Mouse (Mus musculus) stomach, embryonic 14.5 days (tissue): ENCODE measurements around the gene Zfp574. TPM values are rescaled to one million over a fixed set of nuclear protein-coding genes. Genes with fewer than 3 reads are reported as not detected.
A peak's percentile ranks its signal among the peaks of the same experiment; 100 is the strongest.

Experiments
- ATAC-seq: fragments of 200-750 bp; cut with Nextera tagmentation; 2 replicates; pipeline ENCODE4 v1.8.0; 2017; ENCODE audit warnings: low read depth, moderate TSS enrichment; ENCODE audit not compliant: insufficient number of reproducible peaks, insufficient read depth, low FRiP score
- H3K27ac ChIP-seq: fragments of 300-500 bp; sonication (generic); 2 replicates; pipeline ENCODE4 v1.5.1; 2014; ENCODE audit warnings: mild to moderate bottlenecking, low read length, moderate library complexity, mixed read lengths
- H3K27me3 ChIP-seq: fragments of 300-500 bp; sonication (generic); 2 replicates; pipeline ENCODE4 v1.6.1; 2014; ENCODE audit warnings: low read length, control low read depth, mixed read lengths; ENCODE audit not compliant: control insufficient read depth, insufficient read depth
- H3K36me3 ChIP-seq: fragments of 300-500 bp; sonication (generic); 2 replicates; pipeline ENCODE4 v1.6.1; 2014; ENCODE audit warnings: mild to moderate bottlenecking, control low read depth, low read length, moderate library complexity, mixed read lengths; ENCODE audit not compliant: control insufficient read depth, insufficient read depth
- H3K4me1 ChIP-seq: fragments of 300-500 bp; sonication (generic); 2 replicates; pipeline ENCODE4 v1.6.1; 2014; ENCODE audit warnings: low read length, control low read depth, mixed read lengths; ENCODE audit not compliant: control insufficient read depth, insufficient read depth
- H3K4me2 ChIP-seq: fragments of 300-500 bp; sonication (generic); replicated peaks from 2 replicates; pipeline ENCODE4 v1.6.1; 2014; ENCODE audit warnings: low read depth, low read length, control low read depth
- H3K4me3 ChIP-seq: fragments of 300-500 bp; sonication (generic); 2 replicates; pipeline ENCODE4 v1.5.1; 2014; ENCODE audit warnings: low read depth, low read length, control low read depth
- H3K9ac ChIP-seq: fragments of 300-500 bp; sonication (generic); replicated peaks from 2 replicates; pipeline ENCODE4 v1.6.1; 2014; ENCODE audit warnings: low read depth, mild to moderate bottlenecking, control low read depth, low read length, moderate library complexity, mixed read lengths
- H3K9me3 ChIP-seq: fragments of 300-500 bp; sonication (generic); 2 replicates; pipeline ENCODE4 v1.6.1; 2016; ENCODE audit warnings: low read depth, low read length, control low read depth; ENCODE audit not compliant: control insufficient read depth
- WGBS: fragments of 180-500 bp; shearing (Covaris S2); extraction: QIAGEN DNeasy Blood & Tissue Kit; methylation state at CpG from one replicate; pipeline ENCODE4 v1.1.7; 2014; 5-methylcytosine and 5-hydroxymethylcytosine counted together
- polyA plus RNA-seq: library from polyadenylated mRNA; unstranded; fragments of >200 nt; fragmentation: Nextera tagmentation; extraction: Ambion mirVana; gene quantifications from 2 replicates; pipeline ENCODE4 v1.2.1, GENCODE M21; 2014

Zfp574 gene
- polyA plus RNA-seq, 1 experiment from 2014 or later, result 27.9 TPM

DNA sequence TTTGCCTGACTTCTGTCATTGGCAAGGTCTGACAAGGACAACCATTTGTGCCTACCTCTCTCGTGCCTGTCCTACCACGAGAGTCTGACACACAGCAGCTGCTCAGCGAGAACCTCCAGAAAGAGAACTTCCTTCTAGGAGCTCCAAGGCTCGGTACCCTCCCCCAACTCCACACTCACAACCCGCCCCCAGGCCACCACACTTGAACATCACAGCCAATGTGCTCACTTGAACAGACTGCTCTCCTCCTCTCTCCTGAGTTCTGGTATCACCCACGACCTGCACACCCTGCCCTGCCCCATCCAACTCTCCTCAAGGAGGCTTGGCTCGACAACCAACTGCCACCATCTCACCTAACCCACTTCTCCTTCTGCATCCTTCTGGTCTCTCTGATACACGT is 8.5 kb upstream of the Zfp574 start:
- peaks cover 54% of the 10 kb centered on the region for H3K36me3 ChIP-seq
- H3K9me3 ChIP-seq, result no peaks in the 10 kb centered on the region
- H3K27ac ChIP-seq, result no peak overlapping the region
- H3K9ac ChIP-seq, result no peak overlapping the region
- WGBS, result 80% methylated on average over 8 of the region's 8 CpGs
- H3K27me3 ChIP-seq, result no peaks in the 10 kb centered on the region
- no peak for ATAC-seq
- no peak overlapping the region for H3K4me2 ChIP-seq
- H3K4me1 ChIP-seq, result no peaks in the 10 kb centered on the region
- no peak overlapping the region for H3K4me3 ChIP-seq

DNA sequence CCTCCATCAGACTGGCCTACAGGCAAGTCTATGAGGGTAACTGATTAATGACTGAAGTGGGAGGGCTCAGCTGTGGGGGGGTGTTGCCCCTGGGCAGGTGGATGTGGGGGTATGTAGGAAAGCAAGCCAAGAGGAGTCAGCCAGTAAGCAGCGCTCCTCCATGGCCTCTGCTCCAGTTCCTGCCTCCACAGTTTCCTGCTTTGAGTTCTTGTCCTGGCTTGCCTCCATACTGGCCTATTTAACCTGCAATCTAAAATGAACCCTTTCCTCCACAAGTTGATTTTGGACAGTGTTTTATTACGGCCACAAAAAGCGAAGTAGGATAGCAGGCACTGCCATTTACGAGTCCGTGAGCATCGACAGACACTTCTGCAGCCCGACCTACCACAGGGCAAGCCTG is 5.0 kb upstream of the Zfp574 start:
- peaks cover 43% of the 10 kb centered on the region for H3K36me3 ChIP-seq
- WGBS, result 93% methylated on average over 7 of the region's 7 CpGs

DNA sequence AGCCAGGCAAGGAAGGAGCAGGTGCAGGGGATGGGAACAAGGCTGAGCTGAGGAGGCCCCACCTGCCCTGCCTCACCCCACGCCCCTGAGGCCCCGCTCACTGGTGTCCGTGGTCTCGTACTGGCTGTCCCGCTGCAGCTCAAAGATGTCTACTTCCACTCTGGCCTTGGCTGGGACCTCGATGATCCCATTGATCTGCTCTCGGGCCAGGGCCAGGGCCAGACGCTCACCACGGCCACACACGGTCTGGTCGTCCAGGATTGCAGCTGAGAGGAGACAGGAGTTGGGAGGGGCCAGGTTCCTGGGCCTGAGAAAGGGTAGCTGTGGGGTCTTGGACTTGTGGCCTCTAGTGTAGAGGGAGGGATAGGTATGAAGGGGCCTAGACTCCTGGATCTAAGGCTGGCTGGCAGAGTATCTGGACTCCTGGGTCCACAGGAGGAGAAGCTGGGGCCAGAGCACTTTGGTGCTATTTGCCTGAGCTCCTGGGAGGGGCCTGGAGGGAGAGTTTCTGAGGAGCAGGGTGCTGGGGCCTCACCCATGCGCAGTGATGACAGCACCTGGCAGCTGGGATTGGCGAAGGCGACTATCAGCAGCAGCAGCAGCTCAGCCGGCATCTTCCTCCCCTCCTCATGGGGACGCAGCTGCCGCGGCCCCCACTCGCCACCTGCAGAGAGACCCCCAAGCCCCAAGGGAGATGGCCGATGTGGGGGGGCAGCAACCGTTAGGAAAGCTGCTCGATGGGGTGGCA is 4.3 kb upstream of the Zfp574 start:
- H3K27me3 ChIP-seq, result no peaks in the 10 kb centered on the region
- no peak overlapping the region for H3K4me3 ChIP-seq
- WGBS, result 91% methylated on average over 22 of the region's 22 CpGs
- no peaks in the 10 kb centered on the region for H3K9me3 ChIP-seq
- H3K36me3 ChIP-seq, result peaks cover 36% of the 10 kb centered on the region
- H3K9ac ChIP-seq, result no peak overlapping the region
- H3K4me2 ChIP-seq, result no peak overlapping the region
- peaks cover 15% of the 10 kb centered on the region for H3K4me1 ChIP-seq
- ATAC-seq, result no peak
- H3K27ac ChIP-seq, result no peak overlapping the region

More for the DNA sequence above, 5.0 kb upstream of the Zfp574 start:
- no peak for ATAC-seq
- no peak overlapping the region for H3K4me3 ChIP-seq
- H3K4me1 ChIP-seq, result peaks cover 14% of the 10 kb centered on the region
- H3K9ac ChIP-seq, result no peak overlapping the region
- H3K27ac ChIP-seq, result no peak overlapping the region
- no peaks in the 10 kb centered on the region for H3K9me3 ChIP-seq
- no peak overlapping the region for H3K4me2 ChIP-seq
- no peaks in the 10 kb centered on the region for H3K27me3 ChIP-seq

DNA sequence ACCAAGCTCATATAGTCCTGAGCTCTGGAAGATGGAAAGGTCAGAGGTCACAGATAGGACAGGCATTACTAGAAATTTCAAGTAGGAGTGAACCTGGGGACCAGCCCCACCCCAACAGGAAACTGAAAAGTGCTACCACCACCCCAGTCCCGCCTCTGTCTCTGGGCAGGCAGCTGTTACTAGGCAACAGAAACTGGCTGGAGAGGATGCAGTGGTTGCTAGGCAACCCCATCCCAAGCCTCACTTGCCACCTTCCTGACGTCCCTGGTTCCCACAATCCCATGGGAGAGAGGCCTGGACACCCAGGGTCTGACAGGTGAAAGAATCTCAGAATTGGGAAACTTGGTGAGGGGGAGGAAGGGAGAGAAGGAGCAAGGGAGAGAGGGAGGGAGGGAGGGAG is 3.6 kb upstream of the Zfp574 start:
- peaks cover 29% of the 10 kb centered on the region for H3K36me3 ChIP-seq
- H3K9ac ChIP-seq, result no peak overlapping the region
- no peak overlapping the region for H3K4me2 ChIP-seq
- 42% methylated on average over 2 of the region's 2 CpGs for WGBS
- peaks cover 21% of the 10 kb centered on the region for H3K4me1 ChIP-seq
- ATAC-seq, result no peak
- no peak overlapping the region for H3K27ac ChIP-seq
- H3K9me3 ChIP-seq, result no peaks in the 10 kb centered on the region
- H3K27me3 ChIP-seq, result no peaks in the 10 kb centered on the region
- H3K4me3 ChIP-seq, result no peak overlapping the region

DNA sequence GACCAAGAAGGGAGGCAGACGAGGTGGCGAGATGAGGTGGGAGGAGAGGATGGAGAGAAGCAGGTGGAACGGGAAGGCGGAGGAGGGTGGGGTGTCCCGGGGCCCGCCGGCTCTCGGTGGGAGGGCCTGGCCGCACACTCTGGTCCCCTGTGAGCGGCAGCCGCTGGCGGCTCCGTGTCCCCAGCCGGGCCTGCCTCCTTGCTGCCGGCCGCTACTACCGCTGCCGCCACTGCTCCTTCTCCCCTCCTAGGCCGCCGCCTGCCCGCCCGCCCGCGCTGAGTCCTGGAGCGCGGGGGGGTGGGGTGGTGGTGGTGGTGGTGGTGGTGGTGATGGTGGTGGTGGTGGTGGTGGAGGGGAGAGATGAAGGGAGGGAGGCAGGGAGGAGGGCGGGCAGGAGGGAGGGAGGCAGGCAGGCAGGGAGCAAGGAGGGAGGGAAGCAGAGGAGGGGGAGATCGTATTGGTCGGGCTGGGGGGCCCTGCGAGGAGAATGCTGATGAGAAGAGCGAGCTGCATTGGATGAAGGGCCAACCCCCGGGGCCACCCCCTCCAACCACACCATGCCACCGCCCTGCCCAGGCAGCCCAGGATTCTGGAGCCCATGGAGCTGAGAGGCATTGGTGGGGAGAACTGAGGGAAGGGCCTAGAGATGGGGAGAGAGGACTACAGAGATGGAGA is 486 bp downstream of the Zfp574 start:
- ATAC-seq, result peak; percentile 20; the same call in 1 of the 2 replicates

DNA sequence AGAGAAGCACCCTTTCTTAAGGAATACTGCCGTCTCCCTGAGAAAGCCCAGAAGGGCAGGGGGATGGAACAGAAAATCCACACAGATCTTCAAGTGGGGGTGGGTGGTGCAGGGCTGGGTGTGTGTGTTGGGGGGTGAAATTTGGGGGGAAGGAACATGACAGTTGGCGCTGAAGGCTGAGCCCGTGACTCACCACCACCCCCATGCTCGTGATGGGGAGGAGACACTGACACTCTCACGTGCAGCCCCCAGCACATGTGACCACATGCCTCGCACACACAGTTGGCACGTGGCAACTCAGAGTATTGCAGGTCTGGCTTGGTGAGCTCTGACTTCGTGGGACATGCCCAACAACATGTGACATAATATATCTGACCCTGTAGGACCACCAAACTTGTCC is 1.6 kb downstream of the Zfp574 start:
- no peak for ATAC-seq
- Histone ChIP-seq H3K4me1 (peaks cover 35% of the 10 kb centered on the region), H3K36me3 (no peaks in the 10 kb centered on the region), H3K9me3 (no peaks in the 10 kb centered on the region), H3K4me3 (no peak overlapping the region), H3K4me2 (no peak overlapping the region), H3K9ac (no peak overlapping the region), H3K27me3 (no peaks in the 10 kb centered on the region), H3K27ac (peak overlapping the region; percentile 83; the same call in 1 of the 2 replicates)
- 84% methylated on average over 8 of the region's 8 CpGs for WGBS

More for the DNA sequence above, 486 bp downstream of the Zfp574 start:
- peaks cover 24% of the 10 kb centered on the region for H3K4me1 ChIP-seq
- peaks cover 1% of the 10 kb centered on the region; the same call in 1 of the 2 replicates for H3K36me3 ChIP-seq
- H3K9ac ChIP-seq, result peak overlapping the region; percentile 72
- H3K9me3 ChIP-seq, result no peaks in the 10 kb centered on the region
- 1% methylated on average over 20 of the region's 33 CpGs for WGBS
- peak overlapping the region; percentile 66 for H3K4me3 ChIP-seq
- H3K27me3 ChIP-seq, result no peaks in the 10 kb centered on the region
- peak overlapping the region; percentile 93 for H3K4me2 ChIP-seq
- peak overlapping the region; percentile 83 for H3K27ac ChIP-seq

DNA sequence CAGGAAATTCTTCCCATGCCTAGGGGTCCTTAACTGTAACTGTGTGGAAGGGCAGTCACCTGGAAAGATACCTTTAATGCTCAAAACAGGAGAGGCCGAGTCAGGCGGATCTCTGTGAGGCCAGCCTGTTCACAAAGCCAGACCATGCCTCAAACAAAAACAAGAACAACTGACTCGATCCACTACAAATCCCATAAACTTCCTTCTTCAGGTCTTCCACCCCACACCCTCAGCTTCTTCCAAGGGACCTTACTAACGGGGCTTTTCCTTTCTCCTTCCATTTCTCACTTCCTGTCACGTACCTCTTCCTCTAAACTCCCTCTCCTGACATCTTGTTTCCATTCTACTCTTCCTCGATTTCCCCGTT is 3.9 kb downstream of the Zfp574 start:
- H3K4me2 ChIP-seq, result peak overlapping the region; percentile 71
- peaks cover 27% of the 10 kb centered on the region for H3K4me1 ChIP-seq
- ATAC-seq, result no peak
- H3K4me3 ChIP-seq, result peak overlapping the region; percentile 41
- 21% methylated on average over 7 of the region's 7 CpGs for WGBS
- no peaks in the 10 kb centered on the region for H3K9me3 ChIP-seq
- no peaks in the 10 kb centered on the region for H3K27me3 ChIP-seq
- peak overlapping the region; percentile 95 for H3K27ac ChIP-seq
- H3K36me3 ChIP-seq, result peaks cover 20% of the 10 kb centered on the region
- peak overlapping the region; percentile 47 for H3K9ac ChIP-seq

DNA sequence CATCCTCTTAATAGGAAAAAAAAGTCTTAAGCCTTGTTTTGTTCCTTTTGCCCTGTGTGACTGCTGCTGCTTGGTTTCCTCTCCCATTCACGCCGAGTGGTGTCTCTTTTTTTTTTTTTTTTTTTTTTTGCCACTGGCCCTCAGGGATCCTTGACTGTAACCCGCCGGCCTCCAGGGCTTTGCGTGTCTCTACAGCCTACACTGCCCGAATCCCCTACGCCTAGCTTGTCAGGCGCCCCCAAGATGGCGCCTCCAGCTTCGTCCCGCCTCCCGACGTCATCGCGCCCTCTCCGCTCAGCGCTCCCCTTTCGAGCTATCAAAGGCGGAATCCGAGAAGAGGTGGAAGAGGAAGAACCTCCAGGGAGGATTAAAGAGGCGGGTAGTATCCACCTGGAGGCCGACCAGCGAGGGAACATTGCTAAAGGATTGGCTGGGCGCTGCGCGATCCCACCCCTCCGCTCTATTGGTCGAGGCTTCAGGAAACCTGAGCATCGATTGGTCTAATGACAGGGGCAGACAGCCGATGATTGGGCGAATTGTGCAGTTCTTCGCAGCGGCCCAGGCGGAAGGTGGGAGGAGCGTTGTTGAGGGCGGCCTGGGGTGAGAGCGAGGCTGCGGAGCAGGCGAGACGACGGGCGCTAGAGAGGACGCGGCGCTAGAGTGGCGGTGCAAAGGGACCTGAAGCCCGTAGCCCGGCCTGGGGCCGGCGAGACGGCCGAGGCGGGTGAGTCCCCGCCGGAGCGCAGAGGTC is 4.5 kb downstream of the Zfp574 start:
- Histone ChIP-seq H3K9ac (peak overlapping the region; percentile 97), H3K27me3 (no peaks in the 10 kb centered on the region), H3K36me3 (peaks cover 26% of the 10 kb centered on the region), H3K9me3 (no peaks in the 10 kb centered on the region), H3K4me2 (peak overlapping the region; percentile 71), H3K27ac (peak overlapping the region; percentile 97), H3K4me1 (peaks cover 22% of the 10 kb centered on the region), H3K4me3 (peak overlapping the region; percentile 80)
- WGBS, result under 1% methylated on average over 56 of the region's 56 CpGs
- peak; percentile 96 for ATAC-seq
